Mouse (Mus musculus) forebrain, embryonic 16.5 days (tissue): ENCODE data around the gene H2al2a. TPM values are rescaled to one million over a fixed set of nuclear protein-coding genes. Genes with fewer than 3 reads are reported as not detected.
"Not testable (repeated sequence)": the region's sequence is repeated elsewhere in the genome, so short reads cannot be mapped to it uniquely, and the experiment has no call there.

ENCODE experiments used
- ATAC-seq: fragments of 200-750 bp; cut with Nextera tagmentation; 2 replicates; pipeline ENCODE4 v1.8.0; 2017; ENCODE audit warnings: mild to moderate bottlenecking, moderate library complexity
- H3K27ac ChIP-seq: fragments of 300-500 bp; sonication (generic); 2 replicates; pipeline ENCODE4 v1.5.1; 2014; ENCODE audit warnings: low read length, control low read depth
- H3K27me3 ChIP-seq: fragments of 300-500 bp; sonication (generic); replicated peaks from 2 replicates; pipeline ENCODE4 v1.6.1; 2014; ENCODE audit warnings: low read length; ENCODE audit not compliant: control insufficient read depth, insufficient read depth
- H3K36me3 ChIP-seq: fragments of 300-500 bp; sonication (generic); 2 replicates; pipeline ENCODE4 v1.6.1; 2014; ENCODE audit not compliant: control insufficient read depth, insufficient read depth
- H3K4me1 ChIP-seq: fragments of 300-500 bp; sonication (generic); replicated peaks from 2 replicates; pipeline ENCODE4 v1.6.1; 2014; ENCODE audit warnings: low read length; ENCODE audit not compliant: control insufficient read depth, insufficient read depth
- H3K4me2 ChIP-seq: fragments of 300-500 bp; sonication (generic); 2 replicates; pipeline ENCODE4 v1.6.1; 2014; ENCODE audit warnings: mild to moderate bottlenecking, low read length, control low read depth
- H3K4me3 ChIP-seq: fragments of 300-500 bp; sonication (generic); replicated peaks from 2 replicates; pipeline ENCODE4 v1.5.1; 2014; ENCODE audit warnings: mild to moderate bottlenecking, low read length, control low read depth
- H3K9ac ChIP-seq: fragments of 300-500 bp; sonication (generic); replicated peaks from 2 replicates; pipeline ENCODE4 v1.6.1; 2014; ENCODE audit warnings: low read depth, low read length, control low read depth
- H3K9me3 ChIP-seq: fragments of 300-500 bp; sonication (generic); 2 replicates; pipeline ENCODE4 v1.6.1; 2016; ENCODE audit warnings: low read length; ENCODE audit not compliant: control insufficient read depth
- WGBS: fragments of 180-500 bp; shearing (Covaris S2); extraction: QIAGEN DNeasy Blood & Tissue Kit; methylation state at CpG from one replicate; pipeline ENCODE4 v1.1.7; 2014; 5-methylcytosine and 5-hydroxymethylcytosine counted together
- polyA plus RNA-seq: library from polyadenylated mRNA; unstranded; fragments of >200 nt; fragmentation: Nextera tagmentation; extraction: Ambion mirVana; gene quantifications from 2 replicates; pipeline ENCODE4 v1.2.1, GENCODE M21; 2015

H2al2a gene
- polyA plus RNA-seq, 1 experiment from 2014 or later, result not detected

DNA sequence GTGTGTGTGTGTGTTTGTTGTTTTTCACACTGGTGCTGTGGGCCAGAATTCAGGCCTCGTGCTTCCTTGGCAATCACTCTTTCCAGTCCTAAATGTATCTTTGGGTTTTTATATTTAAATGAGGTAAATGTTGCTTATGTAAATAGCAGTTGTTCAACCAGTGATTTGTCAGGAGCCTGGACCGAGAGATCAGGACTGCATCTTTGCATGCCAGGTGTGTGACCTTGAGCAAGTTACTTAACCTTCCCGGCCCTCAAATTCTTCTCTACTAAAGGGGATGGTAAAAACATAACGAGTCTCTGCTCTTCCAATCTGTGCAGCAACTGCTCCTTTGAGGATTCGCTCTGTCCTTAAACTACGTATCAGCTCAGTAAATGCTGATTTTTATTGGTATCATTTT, 25.4 kb downstream of the H2al2a start:
- ATAC-seq, result no peak
- Histone ChIP-seq H3K4me3 (no peak overlapping the region), H3K9me3 (no peaks in the 10 kb centered on the region), H3K27ac (no peak overlapping the region), H3K27me3 (no peaks in the 10 kb centered on the region), H3K4me1 (no peaks in the 10 kb centered on the region), H3K4me2 (no peak overlapping the region), H3K9ac (no peak overlapping the region), H3K36me3 (no peaks in the 10 kb centered on the region)
- 62% methylated on average over 6 of the region's 6 CpGs for WGBS

DNA sequence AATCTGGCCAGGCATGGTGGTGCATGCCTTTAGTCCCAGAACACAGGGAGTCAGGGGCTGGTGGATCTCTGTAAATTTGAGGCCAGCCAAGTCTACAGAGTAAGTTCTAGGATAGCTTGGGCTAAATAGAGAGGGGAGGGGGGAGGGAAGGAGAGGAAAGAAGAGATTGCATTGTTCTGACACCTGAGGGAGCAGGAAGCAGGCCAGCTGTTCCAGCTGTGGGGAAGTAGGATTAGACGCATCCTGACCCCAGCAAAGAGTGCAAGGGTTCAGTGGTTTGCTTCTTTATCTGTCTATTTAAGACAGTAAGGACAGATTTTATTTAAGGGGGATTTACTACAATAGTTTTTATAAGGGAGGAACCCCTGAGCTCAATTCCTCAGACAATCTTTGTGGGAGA, 26.1 kb downstream of the H2al2a start:
- H3K9me3 ChIP-seq, result no peaks in the 10 kb centered on the region
- no peak overlapping the region for H3K27ac ChIP-seq
- no peak overlapping the region for H3K4me2 ChIP-seq
- H3K27me3 ChIP-seq, result no peaks in the 10 kb centered on the region
- H3K36me3 ChIP-seq, result no peaks in the 10 kb centered on the region
- no peak overlapping the region for H3K4me3 ChIP-seq
- no peaks in the 10 kb centered on the region for H3K4me1 ChIP-seq
- WGBS, result 42% methylated on average over 1 of the region's 1 CpGs
- H3K9ac ChIP-seq, result no peak overlapping the region
- ATAC-seq, result no peak

DNA sequence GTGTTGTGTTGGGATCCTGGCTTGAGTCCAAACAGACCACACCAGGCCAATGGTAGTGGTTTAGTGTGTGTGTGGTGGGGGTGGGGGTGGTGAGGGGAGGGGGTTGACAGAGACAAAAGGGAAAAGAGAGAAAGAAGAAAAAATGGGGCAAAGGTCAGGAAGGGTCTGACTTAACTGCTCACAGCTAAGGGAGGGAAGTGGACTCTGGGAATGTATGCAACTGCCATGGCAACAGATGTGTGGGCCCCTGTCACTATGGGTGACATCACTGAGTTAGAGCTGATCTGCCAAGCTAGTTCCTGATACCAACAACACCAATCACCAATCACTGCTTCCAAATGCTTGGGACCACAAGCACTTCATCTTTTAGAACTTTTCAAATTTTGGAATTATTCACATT, 26.6 kb downstream of the H2al2a start:
- ATAC-seq, result no peak
- no peaks in the 10 kb centered on the region for H3K4me1 ChIP-seq
- no peak overlapping the region for H3K27ac ChIP-seq
- no peak overlapping the region for H3K4me3 ChIP-seq
- H3K36me3 ChIP-seq, result no peaks in the 10 kb centered on the region
- H3K9ac ChIP-seq, result no peak overlapping the region
- H3K4me2 ChIP-seq, result no peak overlapping the region
- H3K9me3 ChIP-seq, result no peaks in the 10 kb centered on the region
- no peaks in the 10 kb centered on the region for H3K27me3 ChIP-seq

DNA sequence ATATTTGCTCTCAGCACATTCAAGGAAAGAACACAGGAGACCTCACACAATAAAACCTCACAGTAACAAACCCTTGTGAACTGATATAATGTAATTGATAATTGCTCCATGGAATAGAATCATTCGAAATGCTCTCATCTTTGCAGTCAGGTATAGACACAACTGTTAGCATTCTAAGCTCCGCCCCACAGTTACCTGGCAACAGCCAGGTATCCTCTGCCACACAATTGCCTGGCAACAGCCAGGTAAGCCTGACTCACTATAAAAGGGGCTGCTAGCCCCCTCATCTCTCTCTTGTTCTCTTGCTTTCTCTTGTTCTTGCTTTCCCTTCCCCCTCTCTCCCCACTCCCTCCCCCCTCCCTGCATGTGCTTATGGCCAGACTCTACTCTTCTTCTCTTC, 28.2 kb downstream of the H2al2a start:
- no peak overlapping the region for H3K9ac ChIP-seq
- no peak overlapping the region for H3K4me3 ChIP-seq
- no peaks in the 10 kb centered on the region for H3K4me1 ChIP-seq
- no peak overlapping the region for H3K27ac ChIP-seq
- no peaks in the 10 kb centered on the region for H3K9me3 ChIP-seq
- ATAC-seq, result no peak
- no peaks in the 10 kb centered on the region for H3K27me3 ChIP-seq
- no peak overlapping the region for H3K4me2 ChIP-seq
- no peaks in the 10 kb centered on the region for H3K36me3 ChIP-seq
- 92% methylated on average over 2 of the region's 2 CpGs for WGBS

DNA sequence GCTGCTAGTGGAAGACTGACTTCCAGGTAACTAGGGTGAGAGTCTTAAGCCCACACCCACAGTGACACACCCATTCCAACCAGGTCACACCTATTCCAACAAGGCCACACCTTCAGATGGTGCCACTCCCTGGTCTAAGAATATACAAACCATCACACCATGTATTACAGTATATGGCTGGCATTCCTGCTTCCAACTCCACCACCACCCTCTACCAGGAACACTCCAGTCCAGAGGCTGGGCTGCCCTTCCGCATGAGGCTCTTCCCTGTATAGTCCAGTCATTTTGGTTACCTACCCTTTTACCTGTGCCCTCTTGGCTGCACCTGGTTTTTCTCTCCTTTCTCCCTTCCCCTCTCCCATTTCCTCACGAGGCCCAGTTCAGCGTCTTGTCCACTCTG, 28.7 kb downstream of the H2al2a start:
- H3K4me1 ChIP-seq, result not testable (repeated sequence)
- 94% methylated on average over 3 of the region's 3 CpGs for whole genome bisulfite sequencing

DNA sequence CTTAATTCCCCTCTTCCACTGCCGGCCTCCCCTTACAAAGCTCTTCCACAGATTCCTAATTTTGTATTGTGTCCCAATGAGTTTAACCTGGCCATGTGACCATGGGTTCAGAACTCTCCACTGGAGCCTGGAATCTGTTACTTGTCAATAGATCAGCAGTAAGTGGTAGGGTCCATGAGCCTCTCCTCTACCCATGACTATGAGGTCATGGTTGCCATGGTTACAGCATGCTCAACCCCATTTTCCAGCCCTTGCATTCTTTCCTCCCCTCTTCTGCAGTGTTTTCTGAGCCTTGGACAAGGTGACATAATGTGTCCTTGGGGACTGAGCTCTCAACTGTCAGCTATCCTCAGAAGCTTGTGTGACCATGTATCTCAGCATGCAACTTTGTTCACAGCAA, 37.3 kb downstream of the H2al2a start:
- H3K9me3 ChIP-seq, result no peaks in the 10 kb centered on the region
- no peak overlapping the region for H3K4me2 ChIP-seq
- no peak overlapping the region for H3K4me3 ChIP-seq
- 56% methylated on average over 1 of the region's 1 CpGs for WGBS
- no peaks in the 10 kb centered on the region for H3K27me3 ChIP-seq
- no peak overlapping the region for H3K9ac ChIP-seq
- H3K36me3 ChIP-seq, result no peaks in the 10 kb centered on the region
- no peak overlapping the region for H3K27ac ChIP-seq
- no peaks in the 10 kb centered on the region for H3K4me1 ChIP-seq
- ATAC-seq, result no peak

More for the DNA sequence above, 28.7 kb downstream of the H2al2a start:
- H3K9me3 ChIP-seq, H3K4me2 ChIP-seq, H3K27me3 ChIP-seq, H3K4me3 ChIP-seq, H3K36me3 ChIP-seq, H3K9ac ChIP-seq, ATAC-seq, H3K27ac ChIP-seq: not testable (repeated sequence)

DNA sequence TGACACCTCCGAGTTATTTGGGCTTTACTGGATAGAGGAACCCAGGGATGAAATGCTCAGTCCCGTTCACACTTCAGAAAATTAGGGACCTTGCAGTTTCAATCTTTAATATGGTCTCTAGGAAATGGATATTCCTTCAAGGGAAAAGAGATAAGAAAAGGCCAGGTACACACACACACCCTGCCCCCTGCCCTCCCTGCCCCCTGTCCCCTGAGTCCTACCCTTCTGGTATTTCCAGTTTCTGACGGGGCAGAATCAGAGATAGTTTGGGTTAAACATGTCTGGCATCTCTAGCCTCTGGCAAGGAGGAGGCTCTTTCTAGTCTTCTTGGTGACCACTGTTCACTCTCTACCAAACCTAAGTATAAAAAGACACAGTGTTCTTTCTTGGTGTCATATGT, 49.9 kb downstream of the H2al2a start:
- no peak overlapping the region for H3K4me3 ChIP-seq
- no peak for ATAC-seq
- no peaks in the 10 kb centered on the region for H3K4me1 ChIP-seq
- no peak overlapping the region for H3K9ac ChIP-seq
- H3K4me2 ChIP-seq, result no peak overlapping the region
- H3K9me3 ChIP-seq, result no peaks in the 10 kb centered on the region
- H3K27ac ChIP-seq, result no peak overlapping the region
- no peaks in the 10 kb centered on the region for H3K36me3 ChIP-seq
- WGBS, result 91% methylated on average over 3 of the region's 3 CpGs
- no peaks in the 10 kb centered on the region for H3K27me3 ChIP-seq

Other genes starting within 250 kb of the H2al2a start
- 9.6 and 14.1 TPM in 2 replicates for gene A930004D18Rik, start 40.8 kb upstream of the H2al2a start, polyA plus RNA-seq
- 9.8 and 13.4 TPM in 2 replicates for gene Skida1, start 52.1 kb upstream of the H2al2a start, polyA plus RNA-seq
- gene Mllt10, start 58.3 kb upstream of the H2al2a start, polyA plus RNA-seq, result 53.8 and 56.0 TPM in 2 replicates